Mouse (Mus musculus) ES-E14 (cell line): ENCODE results near the gene Hs3st5.

ENCODE experiments used
- CHD2 ChIP-seq: IDR thresholded peaks from 2 replicates; pipeline ENCODE4 v1.6.1; 2014; ENCODE audit warnings: mild to moderate bottlenecking, low read depth, low read length, inconsistent platforms
- HCFC1 ChIP-seq: IDR thresholded peaks from 2 replicates; pipeline ENCODE4 v1.6.1; 2012; ENCODE audit warnings: low read length, inconsistent platforms, borderline replicate concordance; ENCODE audit not compliant: insufficient read depth
- MAFK ChIP-seq: IDR thresholded peaks from 2 replicates; pipeline ENCODE4 v1.6.1; 2014; ENCODE audit warnings: mild to moderate bottlenecking, low read depth, low read length, inconsistent platforms; ENCODE audit not compliant: insufficient read depth
- ZC3H11A ChIP-seq: IDR thresholded peaks from 2 replicates; pipeline ENCODE4 v1.6.1; 2012; ENCODE audit warnings: low read depth, mild to moderate bottlenecking, inconsistent platforms, low read length, borderline replicate concordance
- ZNF384 ChIP-seq: IDR thresholded peaks from 2 replicates; pipeline ENCODE4 v1.6.1; 2012; ENCODE audit warnings: low read depth, low read length, inconsistent platforms

DNA sequence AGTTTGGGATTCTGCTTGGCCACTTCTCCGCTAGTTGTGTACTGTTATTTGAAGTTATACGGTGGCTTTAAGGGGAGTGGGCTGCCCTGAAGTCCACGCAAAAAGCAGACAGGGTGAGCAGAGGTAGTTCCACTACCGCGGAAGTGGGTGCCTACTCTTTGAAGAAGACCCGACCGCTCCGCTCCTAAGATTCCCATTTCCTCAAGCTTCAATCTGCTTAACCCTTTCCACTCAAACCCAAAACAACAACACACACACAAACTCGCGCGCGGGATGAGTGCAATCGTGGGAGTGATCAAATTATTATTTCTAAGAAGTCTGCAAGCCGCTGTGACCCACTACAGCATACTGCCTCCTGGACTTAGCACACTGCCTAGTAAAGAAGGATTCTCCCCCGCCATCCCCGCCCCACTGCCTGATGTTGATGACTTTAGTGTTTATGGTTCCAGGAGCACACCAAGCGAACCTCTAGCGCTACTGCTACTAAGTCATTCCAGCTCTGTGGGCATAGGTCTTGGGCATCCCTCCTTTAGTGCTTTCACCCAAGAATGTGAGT lies 1.5 kb downstream of the Hs3st5 start:
- no peak for TF ChIP-seq MAFK
- TF ChIP-seq HCFC1, result no peak
- no peak for TF ChIP-seq CHD2
- TF ChIP-seq ZC3H11A, result no peak
- no peak for TF ChIP-seq ZNF384
